Mouse (Mus musculus): ENCODE data around the gene Phactr3. TPM values are rescaled to one million over a fixed set of nuclear protein-coding genes. Genes with fewer than 3 reads are reported as not detected.

Phactr3 gene
- polyA plus RNA-seq, 2 experiments, result 0.02 to 0.13 TPM

GRCm38 (mm10) chr2:178184862-178185261 is 66.1 kb downstream of the Phactr3 start:
- Histone ChIP-seq H3K4me2 (ENCODE audit: low read depth) (no peak overlapping the region), H3K4me1 (replicated peaks; ENCODE audit: control insufficient read depth in 2 of 2, insufficient read depth in 2 of 2, low read length in 1 of 2) (no peaks in the 10 kb centered on the region), H3K36me3 (replicated peaks; ENCODE audit: control insufficient read depth, insufficient read depth, low read depth) (no peaks in the 10 kb centered on the region), H3K9ac (replicated peaks) (no peak overlapping the region), H3K27me3 (ENCODE audit: control insufficient read depth, insufficient read depth, low read length) (no peaks in the 10 kb centered on the region), H3K9me3 (ENCODE audit: control insufficient read depth, low read length) (no peaks in the 10 kb centered on the region), H3K4me3 (ENCODE audit: insufficient read depth in 1 of 2, low read depth in 2 of 2, low read length in 2 of 2) (no peak overlapping the region), H3K27ac (no peak overlapping the region)
- ATAC-seq (ENCODE audit: insufficient read depth) (no peak), DNase-seq (ENCODE audit: low read depth in 3 of 3, low spot score in 3 of 3) (no peak)
- WGBS (ENCODE audit: insufficient replicate concordance), result 52% methylated on average over 6 of the region's 6 CpGs
- TF ChIP-seq EP300 (IDR thresholded peaks at IDR 0.05; ENCODE audit: low read depth) (no peak), CTCF (IDR thresholded peaks at IDR 0.05; ENCODE audit: low read depth) (no peak)

GRCm38 (mm10) chr2:178188988-178189387 is 70.2 kb downstream of the Phactr3 start:
- ATAC-seq (ENCODE audit: insufficient read depth), result no peak
- WGBS (ENCODE audit: insufficient replicate concordance), result 57% methylated on average over 2 of the region's 2 CpGs

GRCm38 (mm10) chr2:178192881-178193280 is 74.1 kb downstream of the Phactr3 start:
- H3K4me3 ChIP-seq (ENCODE audit: insufficient read depth in 1 of 2, low read depth in 2 of 2, low read length in 2 of 2), result no peak overlapping the region
- H3K9ac ChIP-seq (replicated peaks), result no peak overlapping the region
- H3K9me3 ChIP-seq (ENCODE audit: control insufficient read depth, low read length), result no peaks in the 10 kb centered on the region
- H3K27ac ChIP-seq, result no peak overlapping the region
- TF ChIP-seq CTCF (IDR thresholded peaks at IDR 0.05; ENCODE audit: low read depth), result no peak
- no peak for TF ChIP-seq EP300 (IDR thresholded peaks at IDR 0.05; ENCODE audit: low read depth)
- peaks cover 3% of the 10 kb centered on the region in 2 experiments; a peak in 2 of 4 replicates for H3K4me1 ChIP-seq (replicated peaks; ENCODE audit: control insufficient read depth in 2 of 2, insufficient read depth in 2 of 2, low read length in 1 of 2)
- WGBS (ENCODE audit: insufficient replicate concordance), result 61% methylated on average over 9 of the region's 9 CpGs
- H3K27me3 ChIP-seq (ENCODE audit: control insufficient read depth, insufficient read depth, low read length), result no peaks in the 10 kb centered on the region
- no peak overlapping the region for H3K4me2 ChIP-seq (ENCODE audit: low read depth)
- no peak for DNase-seq (ENCODE audit: low read depth in 3 of 3, low spot score in 3 of 3)
- H3K36me3 ChIP-seq (replicated peaks; ENCODE audit: control insufficient read depth, insufficient read depth, low read depth), result no peaks in the 10 kb centered on the region
- ATAC-seq (ENCODE audit: insufficient read depth), result no peak

More at GRCm38 (mm10) chr2:178188988-178189387, 70.2 kb downstream of the Phactr3 start:
- TF ChIP-seq EP300 (IDR thresholded peaks at IDR 0.05; ENCODE audit: low read depth) (no peak), CTCF (IDR thresholded peaks at IDR 0.05; ENCODE audit: low read depth) (no peak)
- H3K9me3 ChIP-seq (ENCODE audit: control insufficient read depth, low read length), result no peaks in the 10 kb centered on the region
- DNase-seq (ENCODE audit: low read depth in 3 of 3, low spot score in 3 of 3), result no peak
- H3K9ac ChIP-seq (replicated peaks), result no peak overlapping the region
- H3K4me3 ChIP-seq (ENCODE audit: insufficient read depth in 1 of 2, low read depth in 2 of 2, low read length in 2 of 2), result no peak overlapping the region
- no peak overlapping the region for H3K27ac ChIP-seq
- no peaks in the 10 kb centered on the region for H3K36me3 ChIP-seq (replicated peaks; ENCODE audit: control insufficient read depth, insufficient read depth, low read depth)
- no peaks in the 10 kb centered on the region for H3K4me1 ChIP-seq (replicated peaks; ENCODE audit: control insufficient read depth in 2 of 2, insufficient read depth in 2 of 2, low read length in 1 of 2)
- H3K27me3 ChIP-seq (ENCODE audit: control insufficient read depth, insufficient read depth, low read length), result no peaks in the 10 kb centered on the region
- no peak overlapping the region for H3K4me2 ChIP-seq (ENCODE audit: low read depth)

DNA sequence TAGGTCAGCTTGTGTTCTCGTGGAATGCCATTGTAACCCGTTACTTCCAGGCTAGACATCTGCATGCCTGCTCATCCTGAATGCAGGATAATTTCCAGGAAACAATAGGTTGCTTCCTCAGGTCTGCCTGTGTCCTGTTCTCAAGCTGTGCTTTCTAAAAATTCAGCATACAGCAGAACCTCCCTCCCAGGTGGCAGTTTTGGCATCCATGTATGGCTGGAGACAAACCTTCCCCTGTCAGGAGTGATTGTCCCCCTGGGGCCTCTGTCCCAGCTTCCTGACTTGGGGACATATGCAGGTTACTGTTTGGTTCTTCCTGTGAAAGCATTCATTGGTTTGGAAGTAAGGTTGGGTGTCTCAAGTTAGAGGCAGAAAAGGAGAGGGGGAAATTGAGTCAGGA is 74.7 kb downstream of the Phactr3 start:
- Histone ChIP-seq H3K4me3 (ENCODE audit: insufficient read depth in 1 of 2, low read depth in 2 of 2, low read length in 2 of 2) (no peak overlapping the region), H3K36me3 (replicated peaks; ENCODE audit: control insufficient read depth, insufficient read depth, low read depth) (no peaks in the 10 kb centered on the region), H3K9ac (replicated peaks) (no peak overlapping the region), H3K4me1 (replicated peaks; ENCODE audit: control insufficient read depth in 2 of 2, insufficient read depth in 2 of 2, low read length in 1 of 2) (peaks cover 3 to 9% of the 10 kb centered on the region in 2 experiments; a peak in 3 of 4 replicates), H3K9me3 (ENCODE audit: control insufficient read depth, low read length) (no peaks in the 10 kb centered on the region), H3K27ac (no peak overlapping the region), H3K4me2 (ENCODE audit: low read depth) (no peak overlapping the region), H3K27me3 (ENCODE audit: control insufficient read depth, insufficient read depth, low read length) (no peaks in the 10 kb centered on the region)
- ATAC-seq (ENCODE audit: insufficient read depth) (no peak), DNase-seq (ENCODE audit: low read depth in 3 of 3, low spot score in 3 of 3) (no peak)
- 51% methylated on average over 2 of the region's 2 CpGs for WGBS (ENCODE audit: insufficient replicate concordance)
- TF ChIP-seq CTCF (IDR thresholded peaks at IDR 0.05; ENCODE audit: low read depth) (no peak), EP300 (IDR thresholded peaks at IDR 0.05; ENCODE audit: low read depth) (no peak)

- Histone ChIP-seq H3K4me2 (ENCODE audit: low read depth) (no peak overlapping the region), H3K9ac (replicated peaks) (no peak overlapping the region), H3K27ac (no peak overlapping the region), H3K9me3 (ENCODE audit: control insufficient read depth, low read length) (no peaks in the 10 kb centered on the region), H3K27me3 (ENCODE audit: control insufficient read depth, insufficient read depth, low read length) (no peaks in the 10 kb centered on the region), H3K4me1 (replicated peaks; ENCODE audit: control insufficient read depth in 2 of 2, insufficient read depth in 2 of 2, low read length in 1 of 2) (peaks cover 3 to 9% of the 10 kb centered on the region in 2 experiments; a peak in 3 of 4 replicates), H3K4me3 (ENCODE audit: insufficient read depth in 1 of 2, low read depth in 2 of 2, low read length in 2 of 2) (no peak overlapping the region), H3K36me3 (replicated peaks; ENCODE audit: control insufficient read depth, insufficient read depth, low read depth) (no peaks in the 10 kb centered on the region)
- no peak for ATAC-seq (ENCODE audit: insufficient read depth)
- no peak for TF ChIP-seq EP300 (IDR thresholded peaks at IDR 0.05; ENCODE audit: low read depth)
- no peak for DNase-seq (ENCODE audit: low read depth in 3 of 3, low spot score in 3 of 3)
- WGBS (ENCODE audit: insufficient replicate concordance), result 59% methylated on average over 5 of the region's 5 CpGs
These were observed 76.1 kb downstream of the Phactr3 start for GRCm38 (mm10) chr2:178194908-178195307.

Measured in liver, embryonic 14.5 days (tissue).